Mouse (Mus musculus): Measurements from ENCODE around the gene Hmcn2. TPM values are rescaled to one million over a fixed set of nuclear protein-coding genes. Genes with fewer than 3 reads are reported as not detected.

Gene Hmcn2
- polyA plus RNA-seq, 1 experiment from 2014 or later = 1.0 TPM

GRCm38 (mm10) chr2:31477234-31478161, 163.3 kb downstream of the Hmcn2 start:
- H3K27me3 ChIP-seq (ENCODE audit: insufficient read depth, low read length) = no peaks in the 10 kb centered on the region
- no peak for ATAC-seq (replicated peaks; ENCODE audit: low FRiP score, low read depth)
- H3K9ac ChIP-seq (ENCODE audit: low read depth, low read length) = no peak overlapping the region
- no peaks in the 10 kb centered on the region for H3K9me3 ChIP-seq (replicated peaks; ENCODE audit: low read length)
- 0 out of 2 replicates have a peak, but pooled peaks cover 5% of the 10 kb centered on the region for H3K36me3 ChIP-seq (ENCODE audit: insufficient read depth, low read length)
- 76% methylated on average over 12 of the region's 12 CpGs for WGBS
- DNase-seq (ENCODE audit: low spot score) = no peak
- H3K4me2 ChIP-seq (ENCODE audit: low read length) = no peak overlapping the region
- H3K27ac ChIP-seq = no peak overlapping the region
- H3K4me1 ChIP-seq (replicated peaks; ENCODE audit: insufficient read depth, low read length) = no peaks in the 10 kb centered on the region
- H3K4me3 ChIP-seq (replicated peaks; ENCODE audit: low read depth, low read length) = no peak overlapping the region
- TF ChIP-seq CTCF (IDR thresholded peaks at IDR 0.05; ENCODE audit: low read depth) = no peak

- WGBS = 26% methylated on average over 8 of the region's 8 CpGs
- Histone ChIP-seq H3K27ac (no peak overlapping the region), H3K9ac (ENCODE audit: low read depth, low read length) (no peak overlapping the region), H3K9me3 (replicated peaks; ENCODE audit: low read length) (no peaks in the 10 kb centered on the region), H3K36me3 (ENCODE audit: insufficient read depth, low read length) (0 out of 2 replicates have a peak, but pooled peaks cover 5% of the 10 kb centered on the region), H3K4me2 (ENCODE audit: low read length) (no peak overlapping the region), H3K27me3 (ENCODE audit: insufficient read depth, low read length) (no peaks in the 10 kb centered on the region), H3K4me1 (replicated peaks; ENCODE audit: insufficient read depth, low read length) (no peaks in the 10 kb centered on the region), H3K4me3 (replicated peaks; ENCODE audit: low read depth, low read length) (no peak overlapping the region)
- TF ChIP-seq CTCF (IDR thresholded peaks at IDR 0.05; ENCODE audit: low read depth) = peak; percentile 96
- peak; percentile 96 for DNase-seq (ENCODE audit: low spot score)
- peak; percentile 48 for ATAC-seq (replicated peaks; ENCODE audit: low FRiP score, low read depth)
Observed at GRCm38 (mm10) chr2:31482914-31483575, 168.8 kb downstream of the Hmcn2 start.

DNA sequence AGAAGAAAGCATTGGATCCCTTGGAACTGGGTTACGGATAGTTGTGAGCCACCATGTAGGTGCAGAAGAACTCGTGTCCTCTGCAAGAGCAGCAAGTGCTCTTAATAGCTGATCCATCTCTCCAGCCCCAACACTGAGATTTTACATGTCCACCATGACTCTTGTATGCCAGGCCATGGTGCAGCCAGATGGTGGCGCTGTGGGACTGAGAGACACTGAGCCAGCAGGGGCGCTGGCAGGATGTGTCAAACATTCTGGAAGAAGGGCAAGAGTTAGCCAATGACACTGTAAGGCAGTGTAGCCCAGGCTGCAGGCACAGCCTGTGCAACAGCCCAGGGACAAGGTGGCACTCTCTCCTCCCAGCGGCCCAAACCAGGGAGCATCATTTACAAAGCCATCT, 170.0 kb downstream of the Hmcn2 start:
- H3K36me3 ChIP-seq (ENCODE audit: insufficient read depth, low read length) = 0 out of 2 replicates have a peak, but pooled peaks cover 3% of the 10 kb centered on the region
- no peaks in the 10 kb centered on the region for H3K27me3 ChIP-seq (ENCODE audit: insufficient read depth, low read length)
- H3K9me3 ChIP-seq (replicated peaks; ENCODE audit: low read length) = no peaks in the 10 kb centered on the region
- peak; percentile 81 for DNase-seq (ENCODE audit: low spot score)
- H3K4me1 ChIP-seq (replicated peaks; ENCODE audit: insufficient read depth, low read length) = no peaks in the 10 kb centered on the region
- no peak overlapping the region for H3K27ac ChIP-seq
- TF ChIP-seq CTCF (IDR thresholded peaks at IDR 0.05; ENCODE audit: low read depth) = peak; percentile 93
- no peak overlapping the region for H3K4me3 ChIP-seq (replicated peaks; ENCODE audit: low read depth, low read length)
- no peak overlapping the region for H3K9ac ChIP-seq (ENCODE audit: low read depth, low read length)
- ATAC-seq (replicated peaks; ENCODE audit: low FRiP score, low read depth) = no peak
- H3K4me2 ChIP-seq (ENCODE audit: low read length) = no peak overlapping the region
- 25% methylated on average over 5 of the region's 5 CpGs for WGBS

DNA sequence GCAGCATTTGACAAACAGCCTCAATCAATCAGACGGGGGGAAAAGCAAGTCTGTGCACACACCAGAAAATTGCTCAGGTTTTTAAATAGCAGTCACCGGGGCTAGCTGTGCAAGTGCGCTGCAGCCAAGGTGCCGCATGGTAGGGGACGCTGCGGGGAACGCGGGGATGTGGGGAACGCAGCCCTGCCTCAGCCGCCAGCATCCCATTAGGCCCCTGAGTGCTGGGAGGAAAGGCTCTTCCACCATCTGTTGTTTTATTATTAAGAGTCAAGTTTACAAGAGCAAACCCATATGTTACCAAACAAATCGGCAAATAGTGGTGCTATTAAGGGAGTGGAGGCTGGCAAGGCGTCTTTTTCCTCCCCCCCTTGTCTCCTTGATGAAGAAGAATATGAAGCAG, 175.0 kb downstream of the Hmcn2 start:
- ATAC-seq (replicated peaks; ENCODE audit: low FRiP score, low read depth) (no peak), DNase-seq (ENCODE audit: low spot score) (no peak)
- 39% methylated on average over 12 of the region's 12 CpGs for WGBS
- Histone ChIP-seq H3K36me3 (ENCODE audit: insufficient read depth, low read length) (no peaks in the 10 kb centered on the region), H3K9me3 (replicated peaks; ENCODE audit: low read length) (no peaks in the 10 kb centered on the region), H3K27me3 (ENCODE audit: insufficient read depth, low read length) (no peaks in the 10 kb centered on the region), H3K4me1 (replicated peaks; ENCODE audit: insufficient read depth, low read length) (no peaks in the 10 kb centered on the region), H3K4me2 (ENCODE audit: low read length) (no peak overlapping the region), H3K27ac (no peak overlapping the region), H3K4me3 (replicated peaks; ENCODE audit: low read depth, low read length) (no peak overlapping the region), H3K9ac (ENCODE audit: low read depth, low read length) (no peak overlapping the region)
- no peak for TF ChIP-seq CTCF (IDR thresholded peaks at IDR 0.05; ENCODE audit: low read depth)

- H3K9ac ChIP-seq (ENCODE audit: low read depth, low read length) = no peak overlapping the region
- no peak overlapping the region for H3K27ac ChIP-seq
- no peak for ATAC-seq (replicated peaks; ENCODE audit: low FRiP score, low read depth)
- H3K4me3 ChIP-seq (replicated peaks; ENCODE audit: low read depth, low read length) = no peak overlapping the region
- no peak for DNase-seq (ENCODE audit: low spot score)
- H3K4me2 ChIP-seq (ENCODE audit: low read length) = no peak overlapping the region
- H3K27me3 ChIP-seq (ENCODE audit: insufficient read depth, low read length) = no peaks in the 10 kb centered on the region
- TF ChIP-seq CTCF (IDR thresholded peaks at IDR 0.05; ENCODE audit: low read depth) = no peak
- WGBS = 82% methylated on average over 2 of the region's 2 CpGs
- H3K9me3 ChIP-seq (replicated peaks; ENCODE audit: low read length) = no peaks in the 10 kb centered on the region
- H3K4me1 ChIP-seq (replicated peaks; ENCODE audit: insufficient read depth, low read length) = no peaks in the 10 kb centered on the region; the same call in 1 of the 2 replicates
- H3K36me3 ChIP-seq (ENCODE audit: insufficient read depth, low read length) = no peaks in the 10 kb centered on the region
Observed at GRCm38 (mm10) chr2:31490556-31490955, 176.3 kb downstream of the Hmcn2 start.

- Histone ChIP-seq H3K4me1 (replicated peaks; ENCODE audit: insufficient read depth, low read length) (no peaks in the 10 kb centered on the region; the same call in 1 of the 2 replicates), H3K27ac (no peak overlapping the region), H3K4me3 (replicated peaks; ENCODE audit: low read depth, low read length) (no peak overlapping the region), H3K36me3 (ENCODE audit: insufficient read depth, low read length) (no peaks in the 10 kb centered on the region), H3K27me3 (ENCODE audit: insufficient read depth, low read length) (no peaks in the 10 kb centered on the region), H3K9me3 (replicated peaks; ENCODE audit: low read length) (no peaks in the 10 kb centered on the region), H3K4me2 (ENCODE audit: low read length) (no peak overlapping the region), H3K9ac (ENCODE audit: low read depth, low read length) (no peak overlapping the region)
- no peak for ATAC-seq (replicated peaks; ENCODE audit: low FRiP score, low read depth)
- no peak for DNase-seq (ENCODE audit: low spot score)
- peak; percentile 32; the same call in 1 of the 2 replicates for TF ChIP-seq CTCF (IDR thresholded peaks at IDR 0.05; ENCODE audit: low read depth)
- 93% methylated on average over 8 of the region's 8 CpGs for WGBS
Observed at GRCm38 (mm10) chr2:31492308-31492707, 178.1 kb downstream of the Hmcn2 start.
